Mouse (Mus musculus): ENCODE results near the gene Fancg. TPM values are rescaled to one million over a fixed set of nuclear protein-coding genes. Genes with fewer than 3 reads are reported as not detected.
A peak's percentile ranks its signal among the peaks of the same experiment; 100 is the strongest.

Gene Fancg
- polyA plus RNA-seq (2012; rRNA removed), result 36.2 and 36.7 TPM in 2 replicates

- DNase-seq, result peak; percentile 83 to 84
- H3K4me3 ChIP-seq (replicated peaks; ENCODE audit: insufficient read depth, low read depth, low read length), result peak within 1 kb of the TSS; percentile 96
- H3K27ac ChIP-seq (ENCODE audit: insufficient read depth, low read length), result peak within 1 kb of the TSS; percentile 17; the same call in 1 of the 2 replicates
- WGBS, result under 1% methylated on average over 37 of the region's 37 CpGs
- no peaks in the 10 kb centered on the region; the same call in 1 of the 2 replicates for H3K4me1 ChIP-seq (ENCODE audit: control insufficient read depth, insufficient read depth, low read length)
- H3K27me3 ChIP-seq (ENCODE audit: control insufficient read depth, insufficient read depth, low read length), result no peaks in the 10 kb centered on the region
- TF ChIP-seq CTCF (IDR thresholded peaks at IDR 0.05; ENCODE audit: borderline replicate concordance, insufficient read depth, low read depth, low read length) (no peak), POLR2A (IDR thresholded peaks at IDR 0.05; ENCODE audit: borderline replicate concordance, insufficient read depth, low read length) (peak; percentile 45; the same call in 1 of the 2 replicates)
Measured at GRCm38 (mm10) chr4:43010161-43011038, at the start of gene Fancg. Fancg (minus strand) TSS chr4:43010506.

DNA sequence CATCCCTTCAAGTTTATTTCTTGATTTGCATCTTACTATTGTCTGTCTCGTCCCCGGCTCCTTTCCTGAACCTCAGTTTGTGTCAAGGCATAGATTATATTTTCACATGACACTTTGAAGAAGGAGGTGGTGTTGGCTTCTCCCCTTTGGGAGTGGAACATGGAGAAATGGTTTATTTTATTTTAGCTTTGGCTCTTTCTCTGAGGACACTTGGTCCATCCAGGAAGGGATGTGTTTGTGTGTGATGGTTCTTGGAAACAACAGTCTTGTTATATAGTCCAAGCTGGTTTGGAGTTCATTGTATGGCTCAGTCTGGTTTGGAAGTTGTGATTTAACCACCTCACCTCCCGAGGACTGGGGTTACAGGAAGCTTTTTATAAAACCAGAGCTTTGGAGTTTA lies 49.4 kb upstream of the Fancg start:
- Histone ChIP-seq H3K4me3 (replicated peaks; ENCODE audit: insufficient read depth, low read depth, low read length) (peak overlapping the region; percentile 70), H3K27ac (ENCODE audit: insufficient read depth, low read length) (no peak overlapping the region), H3K27me3 (ENCODE audit: control insufficient read depth, insufficient read depth, low read length) (no peaks in the 10 kb centered on the region), H3K4me1 (ENCODE audit: control insufficient read depth, insufficient read depth, low read length) (no peaks in the 10 kb centered on the region)
- no peak for DNase-seq
- 31% methylated on average over 3 of the region's 3 CpGs for WGBS
- TF ChIP-seq CTCF (IDR thresholded peaks at IDR 0.05; ENCODE audit: borderline replicate concordance, insufficient read depth, low read depth, low read length), result no peak
- TF ChIP-seq POLR2A (IDR thresholded peaks at IDR 0.05; ENCODE audit: borderline replicate concordance, insufficient read depth, low read length), result no peak

DNA sequence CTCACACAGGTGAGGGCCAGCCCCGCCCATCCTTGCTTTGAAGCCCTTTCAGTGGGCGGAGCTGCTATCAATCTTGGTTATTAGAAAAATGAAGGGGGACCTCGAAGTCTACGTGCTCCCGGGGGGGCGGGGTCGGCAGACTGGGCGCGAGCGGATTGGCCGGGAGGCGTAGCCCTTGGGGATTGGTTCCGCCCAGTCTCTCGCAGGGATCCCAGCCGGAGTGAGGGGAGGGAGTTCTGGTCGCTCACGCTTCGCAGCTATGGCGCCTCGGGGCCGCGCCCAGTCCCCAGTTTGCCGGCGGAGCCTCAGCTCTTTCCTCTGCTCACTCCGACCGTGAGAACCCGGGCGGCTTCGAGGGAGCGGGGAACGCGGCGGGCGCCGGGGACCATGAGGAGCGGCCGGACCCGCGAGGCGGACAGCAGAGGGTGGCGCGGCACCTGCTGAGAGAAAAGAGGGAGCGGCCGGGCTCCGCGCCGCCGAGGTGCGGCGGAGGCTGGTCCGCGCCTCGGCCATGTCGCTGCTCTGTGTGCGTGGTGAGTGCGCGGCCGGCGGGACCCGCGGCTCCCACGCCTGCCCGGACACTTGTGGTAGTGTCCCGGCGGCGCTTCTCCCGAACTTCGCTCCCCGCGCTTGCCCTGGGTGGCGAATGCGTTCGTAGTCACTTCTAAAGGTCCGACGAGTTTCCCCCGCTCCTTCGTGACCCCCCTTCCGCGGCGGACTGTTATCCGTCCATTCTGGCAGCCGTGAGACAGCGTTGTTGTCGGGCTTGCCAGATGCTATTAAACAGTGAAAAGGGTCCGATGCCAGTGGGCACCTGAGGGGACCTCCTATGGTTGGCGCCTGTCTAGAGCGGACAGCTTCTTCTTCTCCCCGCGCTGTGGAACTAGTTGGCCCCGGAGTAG lies 48.7 kb upstream of the Fancg start, which contains the start of gene Unc13b:
Unc13b (plus strand) TSS at position 201 of the 902 bp plus-strand sequence.
- Histone ChIP-seq H3K27ac (ENCODE audit: insufficient read depth, low read length) (no peak within 1 kb of the TSS), H3K4me3 (replicated peaks; ENCODE audit: insufficient read depth, low read depth, low read length) (peak within 1 kb of the TSS; percentile 70), H3K4me1 (ENCODE audit: control insufficient read depth, insufficient read depth, low read length) (no peaks in the 10 kb centered on the region), H3K27me3 (ENCODE audit: control insufficient read depth, insufficient read depth, low read length) (no peaks in the 10 kb centered on the region)
- TF ChIP-seq CTCF (IDR thresholded peaks at IDR 0.05; ENCODE audit: borderline replicate concordance, insufficient read depth, low read depth, low read length), result no peak
- TF ChIP-seq POLR2A (IDR thresholded peaks at IDR 0.05; ENCODE audit: borderline replicate concordance, insufficient read depth, low read length), result no peak
- peak; percentile 92 to 94 for DNase-seq
- WGBS, result under 1% methylated on average over 90 of the region's 90 CpGs

GRCm38 (mm10) chr4:43058392-43058752 lies 48.1 kb upstream of the Fancg start:
- Histone ChIP-seq H3K27ac (ENCODE audit: insufficient read depth, low read length) (no peak overlapping the region), H3K4me3 (replicated peaks; ENCODE audit: insufficient read depth, low read depth, low read length) (peak overlapping the region; percentile 70), H3K4me1 (ENCODE audit: control insufficient read depth, insufficient read depth, low read length) (no peaks in the 10 kb centered on the region), H3K27me3 (ENCODE audit: control insufficient read depth, insufficient read depth, low read length) (no peaks in the 10 kb centered on the region)
- DNase-seq, result no peak
- WGBS, result 16% methylated on average over 8 of the region's 8 CpGs
- no peak for TF ChIP-seq CTCF (IDR thresholded peaks at IDR 0.05; ENCODE audit: borderline replicate concordance, insufficient read depth, low read depth, low read length)
- TF ChIP-seq POLR2A (IDR thresholded peaks at IDR 0.05; ENCODE audit: borderline replicate concordance, insufficient read depth, low read length), result no peak

- no peaks in the 10 kb centered on the region for H3K27me3 ChIP-seq (ENCODE audit: control insufficient read depth, insufficient read depth, low read length)
Measured at GRCm38 (mm10) chr4:43057654-43058053, 47.3 kb upstream of the Fancg start.

DNA sequence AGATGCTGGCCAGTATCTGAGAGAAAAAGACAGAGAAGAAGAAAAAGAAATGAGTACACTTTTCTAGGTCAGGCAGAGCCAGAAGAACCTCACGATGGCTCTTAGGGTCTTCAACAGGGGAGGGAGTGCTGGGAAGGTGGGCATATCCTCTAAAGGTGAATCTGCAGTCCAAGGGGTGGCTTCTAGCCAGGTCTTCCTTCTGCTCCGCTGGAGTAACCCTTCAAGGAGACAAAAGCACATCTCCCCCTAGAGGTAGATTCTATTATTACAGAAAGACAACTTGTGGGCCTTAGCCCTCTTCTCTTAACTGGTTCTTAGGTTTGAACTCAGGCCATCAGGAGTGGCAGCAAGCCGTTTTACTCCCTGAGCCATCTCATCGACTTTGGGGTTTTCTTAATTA lies 42.3 kb upstream of the Fancg start:
- 6% methylated on average over 4 of the region's 4 CpGs for WGBS
- Histone ChIP-seq H3K27me3 (ENCODE audit: control insufficient read depth, insufficient read depth, low read length) (no peaks in the 10 kb centered on the region), H3K4me1 (ENCODE audit: control insufficient read depth, insufficient read depth, low read length) (no peaks in the 10 kb centered on the region), H3K27ac (ENCODE audit: insufficient read depth, low read length) (no peak overlapping the region), H3K4me3 (replicated peaks; ENCODE audit: insufficient read depth, low read depth, low read length) (no peak overlapping the region)
- peak; percentile 64 to 76 for DNase-seq
- no peak for TF ChIP-seq POLR2A (IDR thresholded peaks at IDR 0.05; ENCODE audit: borderline replicate concordance, insufficient read depth, low read length)
- peak; percentile 53; the same call in 1 of the 2 replicates for TF ChIP-seq CTCF (IDR thresholded peaks at IDR 0.05; ENCODE audit: borderline replicate concordance, insufficient read depth, low read depth, low read length)

More at GRCm38 (mm10) chr4:43057654-43058053, 47.3 kb upstream of the Fancg start:
- Histone ChIP-seq H3K4me3 (replicated peaks; ENCODE audit: insufficient read depth, low read depth, low read length) (no peak overlapping the region), H3K27ac (ENCODE audit: insufficient read depth, low read length) (no peak overlapping the region), H3K4me1 (ENCODE audit: control insufficient read depth, insufficient read depth, low read length) (no peaks in the 10 kb centered on the region)
- 90% methylated on average over 5 of the region's 5 CpGs for WGBS
- no peak for DNase-seq
- TF ChIP-seq CTCF (IDR thresholded peaks at IDR 0.05; ENCODE audit: borderline replicate concordance, insufficient read depth, low read depth, low read length) (no peak), POLR2A (IDR thresholded peaks at IDR 0.05; ENCODE audit: borderline replicate concordance, insufficient read depth, low read length) (no peak)

GRCm38 (mm10) chr4:43047231-43047630 lies 36.9 kb upstream of the Fancg start:
- TF ChIP-seq CTCF (IDR thresholded peaks at IDR 0.05; ENCODE audit: borderline replicate concordance, insufficient read depth, low read depth, low read length) (peak; percentile 67; the same call in 1 of the 2 replicates), POLR2A (IDR thresholded peaks at IDR 0.05; ENCODE audit: borderline replicate concordance, insufficient read depth, low read length) (no peak)
- Histone ChIP-seq H3K4me1 (ENCODE audit: control insufficient read depth, insufficient read depth, low read length) (peaks cover 2% of the 10 kb centered on the region; the same call in 1 of the 2 replicates), H3K27ac (ENCODE audit: insufficient read depth, low read length) (no peak overlapping the region), H3K27me3 (ENCODE audit: control insufficient read depth, insufficient read depth, low read length) (no peaks in the 10 kb centered on the region), H3K4me3 (replicated peaks; ENCODE audit: insufficient read depth, low read depth, low read length) (no peak overlapping the region)
- DNase-seq, result peak; percentile 70 to 80
- 7% methylated on average over 5 of the region's 5 CpGs for WGBS

Measured in cerebellum, adult 2 months (tissue).